Mouse (Mus musculus) CH12.LX (cell line): ENCODE results near the gene Nup35.

Experiments used
- ETS1 ChIP-seq: conservative IDR thresholded peaks from 2 replicates; pipeline ENCODE4 v1.6.1; 2012; ENCODE audit warnings: low read depth, mild to moderate bottlenecking, inconsistent platforms, low read length, improper control_type of control experiment, moderate library complexity
- GABPA ChIP-seq: IDR thresholded peaks from 2 replicates; pipeline ENCODE4 v1.6.1; 2012; ENCODE audit warnings: low read depth, low read length, improper control_type of control experiment, inconsistent platforms; ENCODE audit not compliant: insufficient replicate concordance
- HCFC1 ChIP-seq: IDR thresholded peaks from 2 replicates; pipeline ENCODE4 v1.6.1; 2012; ENCODE audit warnings: low read depth, mild to moderate bottlenecking, inconsistent platforms, low read length, improper control_type of control experiment
- IRF4 ChIP-seq: IDR thresholded peaks from 2 replicates; pipeline ENCODE4 v1.6.1; 2014; ENCODE audit warnings: low read depth, mild to moderate bottlenecking, inconsistent platforms, low read length, improper control_type of control experiment
- SIN3A ChIP-seq: IDR thresholded peaks from 2 replicates; pipeline ENCODE4 v1.6.1; 2012; ENCODE audit warnings: low read length, improper control_type of control experiment, inconsistent platforms
- ZC3H11A ChIP-seq: IDR thresholded peaks from 2 replicates; pipeline ENCODE4 v1.6.1; 2012; ENCODE audit warnings: low read depth, mild to moderate bottlenecking, inconsistent platforms, low read length, improper control_type of control experiment
- ZNF384 ChIP-seq: IDR thresholded peaks from 2 replicates; pipeline ENCODE4 v1.6.1; 2012; ENCODE audit warnings: low read depth, low read length, improper control_type of control experiment, inconsistent platforms

- TF ChIP-seq SIN3A (no peak), ZC3H11A (no peak), ETS1 (no peak), ZNF384 (no peak), IRF4 (no peak), GABPA (no peak), HCFC1 (no peak)
Observed at GRCm38 (mm10) chr2:80624523-80624922, 7.5 kb downstream of the Nup35 start.
